Mouse (Mus musculus) midbrain, embryonic 16.5 days (tissue): ENCODE results near the gene Vmn1r149. TPM values are rescaled to one million over a fixed set of nuclear protein-coding genes. Genes with fewer than 3 reads are reported as not detected.
"Not testable (repeated sequence)": the region's sequence is repeated elsewhere in the genome, so short reads cannot be mapped to it uniquely, and the experiment has no call there.

Experiments
- ATAC-seq: fragments of 200-750 bp; cut with Nextera tagmentation; 2 replicates; pipeline ENCODE4 v1.8.0; 2017; ENCODE audit warnings: moderate TSS enrichment
- H3K27ac ChIP-seq: fragments of 300-500 bp; sonication (generic); 2 replicates; pipeline ENCODE4 v1.5.1; 2014; ENCODE audit warnings: mild to moderate bottlenecking, low read length, mixed read lengths
- H3K27me3 ChIP-seq: fragments of 300-500 bp; sonication (generic); 2 replicates; pipeline ENCODE4 v1.6.1; 2014; ENCODE audit warnings: low read depth, low read length, mixed read lengths; ENCODE audit not compliant: control insufficient read depth, insufficient read depth
- H3K36me3 ChIP-seq: fragments of 300-500 bp; sonication (generic); 2 replicates; pipeline ENCODE4 v1.6.1; 2014; ENCODE audit warnings: mild to moderate bottlenecking, low read length, moderate library complexity, mixed read lengths; ENCODE audit not compliant: control insufficient read depth, insufficient read depth
- H3K4me1 ChIP-seq: fragments of 300-500 bp; sonication (generic); 2 replicates; pipeline ENCODE4 v1.6.1; 2014; ENCODE audit warnings: mild to moderate bottlenecking, low read length, mixed read lengths; ENCODE audit not compliant: control insufficient read depth, insufficient read depth
- H3K4me2 ChIP-seq: fragments of 300-500 bp; sonication (generic); 2 replicates; pipeline ENCODE4 v1.6.1; 2014; ENCODE audit warnings: mild to moderate bottlenecking, low read length, mixed read lengths
- H3K4me3 ChIP-seq: fragments of 300-500 bp; sonication (generic); 2 replicates; pipeline ENCODE4 v1.5.1; 2014; ENCODE audit warnings: low read depth, mild to moderate bottlenecking, low read length, moderate library complexity, mixed read lengths
- H3K9ac ChIP-seq: fragments of 300-500 bp; sonication (generic); 2 replicates; pipeline ENCODE4 v1.6.1; 2014; ENCODE audit warnings: low read depth, low read length, mixed read lengths
- H3K9me3 ChIP-seq: fragments of 300-500 bp; sonication (generic); replicated peaks from 2 replicates; pipeline ENCODE4 v1.6.1; 2014; ENCODE audit warnings: mild to moderate bottlenecking, low read length, mixed read lengths; ENCODE audit not compliant: control insufficient read depth, poor library complexity, severe bottlenecking
- WGBS: fragments of 180-500 bp; shearing (Covaris S2); extraction: QIAGEN DNeasy Blood & Tissue Kit; methylation state at CpG from one replicate; pipeline ENCODE4 v1.1.7; 2014; 5-methylcytosine and 5-hydroxymethylcytosine counted together
- polyA plus RNA-seq: library from polyadenylated mRNA; unstranded; fragments of >200 nt; fragmentation: Nextera tagmentation; extraction: Ambion mirVana; gene quantifications from 2 replicates; pipeline ENCODE4 v1.2.1, GENCODE M21; 2015

Gene Vmn1r149
- polyA plus RNA-seq, result not detected in 2 replicates

DNA sequence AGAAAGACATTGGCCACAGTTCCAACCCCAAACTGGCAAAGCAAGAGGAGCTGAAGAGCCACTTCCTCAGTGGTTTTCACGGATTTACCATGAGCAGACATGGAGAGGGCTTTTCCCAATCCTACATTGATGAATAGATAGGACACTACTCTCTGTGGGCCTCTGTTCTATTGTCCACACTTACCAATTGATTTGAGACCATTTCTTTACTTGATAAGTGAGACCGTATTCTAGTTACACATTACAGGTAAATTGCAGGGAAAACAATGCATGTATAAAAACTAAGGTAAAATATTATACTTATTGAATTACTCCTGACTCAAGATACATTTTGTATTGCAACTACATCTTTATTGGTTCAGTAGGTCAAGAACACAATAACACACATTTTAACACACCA is at the start of gene Vmn1r149:
Gene Vmn1r149, minus strand, starts transcription at position 101 of the 400 bp plus-strand sequence.
- not testable (repeated sequence) for H3K9ac ChIP-seq, ATAC-seq, H3K9me3 ChIP-seq, H3K4me1 ChIP-seq, H3K4me3 ChIP-seq, H3K27me3 ChIP-seq, H3K4me2 ChIP-seq, H3K36me3 ChIP-seq, H3K27ac ChIP-seq
- no CpG with 5 or more reads among the region's 2 CpGs for WGBS

DNA sequence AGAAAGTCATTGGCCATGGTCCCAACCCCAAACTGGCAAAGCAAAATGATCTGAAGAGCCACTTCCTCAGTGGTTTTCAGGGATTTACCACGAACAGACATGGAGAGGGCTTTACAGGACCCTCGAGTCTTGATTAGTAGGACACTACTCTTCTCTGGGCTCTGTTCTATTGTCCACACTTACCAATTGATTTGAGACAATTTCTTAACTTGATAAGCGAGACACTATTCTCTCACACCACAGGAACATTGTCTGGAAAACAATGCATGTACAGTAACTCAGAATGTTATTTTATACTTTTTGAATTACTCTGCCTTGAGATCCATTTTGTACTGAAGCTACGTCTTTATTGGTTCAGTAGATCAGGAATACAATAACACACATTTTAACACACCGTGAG is 25.9 kb upstream of the Vmn1r149 start, which contains the start of gene Gm10665:
Gene Gm10665, minus strand, starts transcription at position 101 of the 400 bp plus-strand sequence.
- not testable (repeated sequence) for H3K36me3 ChIP-seq, H3K9me3 ChIP-seq, H3K4me2 ChIP-seq, ATAC-seq, H3K27ac ChIP-seq, H3K4me3 ChIP-seq, H3K9ac ChIP-seq, H3K4me1 ChIP-seq, H3K27me3 ChIP-seq
- WGBS, result no CpG with 5 or more reads among the region's 5 CpGs

- H3K9me3 ChIP-seq, H3K4me1 ChIP-seq, H3K27me3 ChIP-seq, H3K4me3 ChIP-seq, ATAC-seq, H3K4me2 ChIP-seq, H3K36me3 ChIP-seq, H3K9ac ChIP-seq, H3K27ac ChIP-seq: not testable (repeated sequence)
- WGBS, result no CpG with 5 or more reads among the region's 3 CpGs
Observed at GRCm38 (mm10) chr7:22413283-22413682, 24.7 kb downstream of the Vmn1r149 start, which contains the start of gene Vmn1r148. TSS of gene Vmn1r148 (plus strand) at chr7:22413583.

Other genes with a start within 250 kb of the Vmn1r149 start
- not detected in 2 replicates for gene Vmn1r143, start 248.9 kb downstream of the Vmn1r149 start, polyA plus RNA-seq
- gene Gm8653, start 237.0 kb downstream of the Vmn1r149 start, polyA plus RNA-seq, result not detected in 2 replicates
- not detected in 2 replicates for gene Gm8453, start 208.7 kb downstream of the Vmn1r149 start, polyA plus RNA-seq
- gene Gm4187, start 108.5 kb downstream of the Vmn1r149 start, polyA plus RNA-seq, result not detected in 2 replicates
- not detected in 2 replicates for gene Gm8660, start 67.2 kb downstream of the Vmn1r149 start, polyA plus RNA-seq
- gene Vmn1r148, start 24.6 kb downstream of the Vmn1r149 start, polyA plus RNA-seq, result not detected in 2 replicates
- gene Gm10665, start 25.8 kb upstream of the Vmn1r149 start, polyA plus RNA-seq, result not detected in 2 replicates
- not detected in 2 replicates for gene Vmn1r151, start 61.4 kb upstream of the Vmn1r149 start, polyA plus RNA-seq
- gene Vmn1r152, start 84.7 kb upstream of the Vmn1r149 start, polyA plus RNA-seq, result not detected in 2 replicates
- gene Gm8677, start 96.7 kb upstream of the Vmn1r149 start, polyA plus RNA-seq, result not detected in 2 replicates
- not detected in 2 replicates for gene Gm4201, start 127.1 kb upstream of the Vmn1r149 start, polyA plus RNA-seq
- not detected in 2 replicates for gene Gm4565, start 149.9 kb upstream of the Vmn1r149 start, polyA plus RNA-seq
- not detected in 2 replicates for gene Vmn1r155, start 219.8 kb upstream of the Vmn1r149 start, polyA plus RNA-seq